11 mouse cellular contexts compared by ENCODE assay signal in the genomic region with DNA sequence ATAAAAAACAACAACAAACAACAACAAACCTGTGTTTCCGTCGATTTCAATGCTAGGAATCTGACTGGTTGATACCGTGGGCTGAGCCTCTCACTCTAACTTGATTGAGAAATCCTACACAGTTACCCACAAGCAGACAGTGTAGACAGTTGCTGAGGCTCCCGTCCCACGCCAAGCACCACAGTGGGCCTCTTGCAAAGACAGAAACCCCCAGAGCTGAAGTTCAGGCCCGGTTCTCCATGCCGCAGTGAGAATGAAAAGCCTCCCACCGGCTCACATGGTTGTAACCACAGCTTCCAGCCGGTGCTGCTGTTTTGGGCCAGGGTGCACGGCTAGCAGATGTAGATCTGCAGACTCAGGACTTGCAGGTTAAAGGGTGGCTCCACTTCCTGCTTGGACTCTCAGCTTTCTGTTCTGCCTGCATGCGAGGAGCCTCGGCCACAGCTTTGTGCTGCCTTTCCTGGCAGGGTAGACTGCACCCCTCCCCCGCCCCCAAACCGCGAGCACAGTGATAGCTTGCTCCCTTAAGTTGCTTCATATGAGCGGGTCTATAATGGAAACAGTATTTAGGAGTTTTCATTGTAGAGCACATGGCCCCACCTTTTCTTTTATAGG.
DNase-seq lines count a peak whose midpoint lies in the region; ATAC-seq lines count a peak whose summit lies in the region.
"Had no signal": no experiment of that assay in that cellular context is flagged by ENCODE, and none has a peak within 500 bp of the region (broad histone marks: within the 10 kb centered on the region; RNA-seq: fewer than 3 reads in every experiment).

No protein-coding gene starts in this region.

- no peak overlapping the region for H3K27ac ChIP-seq in kidney, embryonic 15.5 days
- 0 out of 2 replicates have a peak overlapping the region, but pooled peaks have one; percentile 44 for H3K27ac ChIP-seq in embryonic facial prominence, embryonic 10.5 days (replicated peaks)
- H3K27ac ChIP-seq in liver, embryonic 16.5 days (ENCODE audit: low read length), result no peak overlapping the region
- H3K27ac ChIP-seq: hindbrain, embryonic 15.5 days; midbrain, embryonic 10.5 days had no signal

- no peak for ATAC-seq in kidney, embryonic 15.5 days (replicated peaks; ENCODE audit: low FRiP score)
- ATAC-seq in liver, embryonic 16.5 days (ENCODE audit: low read depth), result peak; percentile 35; the same call in 1 of the 2 replicates

- H3K9ac ChIP-seq in kidney, embryonic 15.5 days, result no peak overlapping the region
- H3K9ac ChIP-seq in liver, embryonic 16.5 days (ENCODE audit: low read depth, low read length), result no peak overlapping the region
- H3K9ac ChIP-seq: hindbrain, embryonic 15.5 days had no signal

- H3K9me3 ChIP-seq in kidney, embryonic 15.5 days (replicated peaks), result 0 out of 2 replicates have a peak, but pooled peaks cover 7% of the 10 kb centered on the region
- peaks cover 5% of the 10 kb centered on the region; the same call in 1 of the 2 replicates for H3K9me3 ChIP-seq in embryonic facial prominence, embryonic 10.5 days
- H3K9me3 ChIP-seq in liver, embryonic 16.5 days (replicated peaks; ENCODE audit: control insufficient read depth, low read length), result no peaks in the 10 kb centered on the region

- no peaks in the 10 kb centered on the region for H3K36me3 ChIP-seq in kidney, embryonic 15.5 days
- no peaks in the 10 kb centered on the region for H3K36me3 ChIP-seq in embryonic facial prominence, embryonic 10.5 days (replicated peaks)
- no peaks in the 10 kb centered on the region for H3K36me3 ChIP-seq in liver, embryonic 16.5 days (ENCODE audit: control insufficient read depth, insufficient read depth)
- H3K36me3 ChIP-seq: hindbrain, embryonic 15.5 days; midbrain, embryonic 10.5 days had no signal

- DNase-seq in kidney, postnatal 10 days, result peak; percentile 37
- DNase-seq in embryonic facial prominence, embryonic 10.5 days (ENCODE audit: low spot score), result peak; percentile 46
- DNase-seq in thymus, postnatal 14 days, result peak; percentile 30
- DNase-seq in c-Kit-positive CD71-positive TER-119-positive erythroid progenitor cells, embryonic 14.5 days (ENCODE audit: low spot score), result no peak
- no peak for DNase-seq in embryo, embryonic 10 days (ENCODE audit: low spot score)
- DNase-seq in urinary bladder, postnatal 4 days (ENCODE audit: low spot score in 2 of 2), result no peak
- DNase-seq: cerebellum, postnatal 14 days had no signal

- H3K4me2 ChIP-seq in kidney, embryonic 15.5 days, result no peak overlapping the region
- H3K4me2 ChIP-seq in liver, embryonic 16.5 days (ENCODE audit: low read depth, low read length), result no peak overlapping the region
- H3K4me2 ChIP-seq: hindbrain, embryonic 15.5 days had no signal

- no peak overlapping the region for H3K4me3 ChIP-seq in kidney, embryonic 15.5 days (replicated peaks)
- no peak overlapping the region for H3K4me3 ChIP-seq in embryonic facial prominence, embryonic 10.5 days
- no peak overlapping the region for H3K4me3 ChIP-seq in liver, embryonic 16.5 days (ENCODE audit: low read depth, low read length)
- H3K4me3 ChIP-seq: hindbrain, embryonic 15.5 days; midbrain, embryonic 10.5 days had no signal

- no peaks in the 10 kb centered on the region for H3K4me1 ChIP-seq in kidney, embryonic 15.5 days
- peaks cover 8% of the 10 kb centered on the region for H3K4me1 ChIP-seq in embryonic facial prominence, embryonic 10.5 days
- no peaks in the 10 kb centered on the region for H3K4me1 ChIP-seq in liver, embryonic 16.5 days (ENCODE audit: control insufficient read depth, low read depth, low read length)
- H3K4me1 ChIP-seq: hindbrain, embryonic 15.5 days had no signal

- 71% methylated on average over 16 of the region's 16 CpGs for WGBS in kidney, embryonic 15.5 days
- WGBS in embryonic facial prominence, embryonic 10.5 days, result 77% methylated on average over 16 of the region's 16 CpGs
- 26% methylated on average over 16 of the region's 16 CpGs for WGBS in liver, embryonic 16.5 days (ENCODE audit: insufficient replicate concordance)

- no peaks in the 10 kb centered on the region for H3K27me3 ChIP-seq in kidney, embryonic 15.5 days
- H3K27me3 ChIP-seq in embryonic facial prominence, embryonic 10.5 days (replicated peaks; ENCODE audit: low read depth, poor library complexity, severe bottlenecking), result no peaks in the 10 kb centered on the region
- no peaks in the 10 kb centered on the region for H3K27me3 ChIP-seq in liver, embryonic 16.5 days (ENCODE audit: control insufficient read depth, insufficient read depth, low read depth, low read length)
- H3K27me3 ChIP-seq: hindbrain, embryonic 15.5 days had no signal

Comparison
In these comparisons a context has a peak if more than half of its experiments do, and no peak if none do; other contexts are left out.
1. DNase-seq: peak in kidney, postnatal 10 days (single experiment), embryonic facial prominence, embryonic 10.5 days (single experiment) and thymus, postnatal 14 days (single experiment); none in c-Kit-positive CD71-positive TER-119-positive erythroid progenitor cells, embryonic 14.5 days (single experiment), embryo, embryonic 10 days (single experiment) and urinary bladder, postnatal 4 days (0 of 2).